Mouse (Mus musculus) heart, embryonic 15.5 days (tissue): ENCODE data around the gene Olig3. TPM values are rescaled to one million over a fixed set of nuclear protein-coding genes. Genes with fewer than 3 reads are reported as not detected.
A peak's percentile ranks its signal among the peaks of the same experiment; 100 is the strongest.

Experiments
- ATAC-seq: fragments of 200-750 bp; cut with Nextera tagmentation; replicated peaks from 2 replicates; pipeline ENCODE4 v1.8.0; 2017; ENCODE audit warnings: low read depth, moderate TSS enrichment; ENCODE audit not compliant: insufficient number of reproducible peaks, insufficient read depth, low FRiP score
- H3K27ac ChIP-seq: fragments of 300-500 bp; sonication (generic); 2 replicates; pipeline ENCODE4 v1.5.1; 2015; ENCODE audit warnings: mild to moderate bottlenecking, inconsistent platforms
- H3K27me3 ChIP-seq: fragments of 300-500 bp; sonication (generic); 2 replicates; pipeline ENCODE4 v1.6.1; 2015; ENCODE audit warnings: inconsistent platforms
- H3K36me3 ChIP-seq: fragments of 300-500 bp; sonication (generic); 2 replicates; pipeline ENCODE4 v1.6.1; 2015; ENCODE audit warnings: mild to moderate bottlenecking, inconsistent platforms
- H3K4me1 ChIP-seq: fragments of 300-500 bp; sonication (generic); replicated peaks from 2 replicates; pipeline ENCODE4 v1.6.1; 2015; ENCODE audit warnings: inconsistent platforms
- H3K4me2 ChIP-seq: fragments of 300-500 bp; sonication (generic); 2 replicates; pipeline ENCODE4 v1.6.1; 2015; ENCODE audit warnings: inconsistent platforms, mild to moderate bottlenecking, moderate library complexity
- H3K4me3 ChIP-seq: fragments of 300-500 bp; sonication (generic); 2 replicates; pipeline ENCODE4 v1.5.1; 2015; ENCODE audit warnings: mild to moderate bottlenecking, inconsistent platforms
- H3K9ac ChIP-seq: fragments of 300-500 bp; sonication (generic); 2 replicates; pipeline ENCODE4 v1.6.1; 2015; ENCODE audit warnings: mild to moderate bottlenecking, inconsistent platforms
- H3K9me3 ChIP-seq: fragments of 300-500 bp; sonication (generic); replicated peaks from 2 replicates; pipeline ENCODE4 v1.6.1; 2016; ENCODE audit warnings: inconsistent platforms
- WGBS: fragments of 180-500 bp; shearing (Covaris S2); methylation state at CpG from one replicate; pipeline ENCODE4 v1.1.7; 2015; ENCODE audit warnings: mixed read lengths; 5-methylcytosine and 5-hydroxymethylcytosine counted together
- polyA plus RNA-seq: library from polyadenylated mRNA; unstranded; fragments of >200 nt; fragmentation: Nextera tagmentation; extraction: Ambion mirVana; gene quantifications from 2 replicates; pipeline ENCODE4 v1.2.1, GENCODE M21; 2015

Gene Olig3
- polyA plus RNA-seq = not detected in 2 replicates

DNA sequence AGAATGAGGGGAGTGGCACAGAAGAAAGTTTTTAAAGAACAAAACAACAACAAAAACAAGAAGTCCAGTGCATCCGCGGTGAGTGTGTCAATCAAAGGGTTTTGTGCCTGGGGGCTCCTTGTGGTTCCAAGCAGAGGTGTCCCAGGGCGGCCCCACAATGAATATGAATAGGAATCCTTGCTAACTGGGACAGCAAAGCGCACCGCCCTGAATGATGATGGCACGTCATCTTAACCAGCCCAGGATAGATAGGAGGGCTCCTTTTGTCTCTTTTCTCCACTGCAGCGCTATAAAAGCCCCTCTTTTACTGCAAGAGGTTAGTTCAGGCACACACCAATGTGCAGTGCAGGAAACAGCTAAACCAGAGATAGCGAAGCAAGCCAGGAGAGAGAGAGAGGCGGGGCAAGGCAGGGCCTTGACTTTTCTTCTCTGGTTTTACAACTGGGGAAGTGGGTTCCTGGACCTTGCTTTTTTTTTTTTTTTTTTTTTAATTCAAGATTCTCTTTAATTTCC is at the start of gene Olig3:
Gene Olig3 (plus strand): TSS at position 463 of the 513 bp plus-strand sequence.
- Histone ChIP-seq H3K36me3 (no peaks in the 10 kb centered on the region), H3K27me3 (peaks cover 98% of the 10 kb centered on the region), H3K4me2 (peak within 1 kb of the TSS; percentile 40), H3K4me1 (peaks cover 16% of the 10 kb centered on the region), H3K4me3 (peak within 1 kb of the TSS; percentile 23), H3K9ac (no peak within 1 kb of the TSS), H3K9me3 (no peaks in the 10 kb centered on the region), H3K27ac (no peak within 1 kb of the TSS)
- WGBS = 1% methylated on average over 9 of the region's 9 CpGs
- ATAC-seq = no peak

DNA sequence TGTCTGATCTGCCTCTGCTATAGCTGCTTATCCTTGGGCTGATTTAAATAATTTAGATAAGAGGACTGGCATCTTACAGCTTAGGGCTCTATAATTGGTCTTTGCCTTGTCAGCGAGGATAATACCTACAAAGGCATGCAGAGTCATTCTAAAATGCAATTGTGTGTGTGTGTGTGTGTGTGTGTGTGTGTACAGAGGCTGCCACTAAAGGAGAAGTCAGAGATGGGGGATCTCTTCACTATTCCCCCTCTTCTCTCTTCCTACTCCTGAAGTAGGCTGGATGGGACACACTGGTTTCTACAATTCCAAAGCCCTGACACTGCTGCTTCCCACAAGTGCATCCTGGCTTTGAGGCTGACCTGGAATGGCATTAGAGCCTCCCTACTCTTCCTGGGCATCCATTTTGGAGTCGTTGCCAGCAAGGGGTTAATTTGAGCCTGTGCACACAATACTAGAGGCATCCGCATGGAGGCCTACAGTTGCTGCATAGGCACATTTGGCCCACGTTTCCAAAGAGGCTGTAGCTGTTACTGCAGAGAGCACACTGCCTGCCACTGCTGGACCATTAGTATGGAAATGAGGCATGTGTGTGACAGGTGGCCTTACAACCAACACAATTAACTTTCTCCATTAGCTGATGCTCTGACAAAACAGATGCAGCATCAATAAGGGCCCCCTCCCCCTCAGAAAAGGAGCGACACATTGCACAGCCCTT is 46.5 kb upstream of the Olig3 start:
- no peaks in the 10 kb centered on the region; the same call in 1 of the 2 replicates for H3K27me3 ChIP-seq
- H3K36me3 ChIP-seq = no peaks in the 10 kb centered on the region
- WGBS = 38% methylated on average over 5 of the region's 5 CpGs
- no peak overlapping the region for H3K9ac ChIP-seq
- ATAC-seq = no peak
- H3K4me3 ChIP-seq = no peak overlapping the region
- no peak overlapping the region for H3K4me2 ChIP-seq
- no peak overlapping the region for H3K27ac ChIP-seq
- no peaks in the 10 kb centered on the region for H3K9me3 ChIP-seq
- H3K4me1 ChIP-seq = no peaks in the 10 kb centered on the region

DNA sequence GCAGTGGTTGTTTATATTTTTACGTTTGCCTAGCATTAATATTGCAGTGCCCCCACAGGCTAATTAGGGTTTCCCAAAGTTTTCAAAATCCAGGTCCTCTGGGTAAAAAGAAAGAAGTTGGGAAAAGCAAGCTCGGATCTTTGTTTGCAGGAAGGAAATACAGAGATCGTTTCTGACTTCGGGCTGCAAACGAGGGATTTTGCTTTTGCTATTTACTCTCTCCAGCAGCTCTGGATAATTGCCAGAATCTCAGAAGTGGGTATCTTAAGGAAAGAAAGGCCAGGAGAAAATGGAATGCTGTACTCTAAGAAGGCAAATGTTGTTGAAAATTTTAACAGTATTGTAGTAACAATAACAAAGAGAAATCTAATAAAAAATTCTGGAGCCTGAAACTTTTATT is 45.9 kb upstream of the Olig3 start:
- 39% methylated on average over 5 of the region's 5 CpGs for WGBS
- Histone ChIP-seq H3K4me3 (no peak overlapping the region), H3K4me1 (no peaks in the 10 kb centered on the region), H3K36me3 (no peaks in the 10 kb centered on the region), H3K9ac (no peak overlapping the region), H3K9me3 (no peaks in the 10 kb centered on the region), H3K27me3 (no peaks in the 10 kb centered on the region; the same call in 1 of the 2 replicates), H3K4me2 (no peak overlapping the region), H3K27ac (no peak overlapping the region)
- no peak for ATAC-seq

DNA sequence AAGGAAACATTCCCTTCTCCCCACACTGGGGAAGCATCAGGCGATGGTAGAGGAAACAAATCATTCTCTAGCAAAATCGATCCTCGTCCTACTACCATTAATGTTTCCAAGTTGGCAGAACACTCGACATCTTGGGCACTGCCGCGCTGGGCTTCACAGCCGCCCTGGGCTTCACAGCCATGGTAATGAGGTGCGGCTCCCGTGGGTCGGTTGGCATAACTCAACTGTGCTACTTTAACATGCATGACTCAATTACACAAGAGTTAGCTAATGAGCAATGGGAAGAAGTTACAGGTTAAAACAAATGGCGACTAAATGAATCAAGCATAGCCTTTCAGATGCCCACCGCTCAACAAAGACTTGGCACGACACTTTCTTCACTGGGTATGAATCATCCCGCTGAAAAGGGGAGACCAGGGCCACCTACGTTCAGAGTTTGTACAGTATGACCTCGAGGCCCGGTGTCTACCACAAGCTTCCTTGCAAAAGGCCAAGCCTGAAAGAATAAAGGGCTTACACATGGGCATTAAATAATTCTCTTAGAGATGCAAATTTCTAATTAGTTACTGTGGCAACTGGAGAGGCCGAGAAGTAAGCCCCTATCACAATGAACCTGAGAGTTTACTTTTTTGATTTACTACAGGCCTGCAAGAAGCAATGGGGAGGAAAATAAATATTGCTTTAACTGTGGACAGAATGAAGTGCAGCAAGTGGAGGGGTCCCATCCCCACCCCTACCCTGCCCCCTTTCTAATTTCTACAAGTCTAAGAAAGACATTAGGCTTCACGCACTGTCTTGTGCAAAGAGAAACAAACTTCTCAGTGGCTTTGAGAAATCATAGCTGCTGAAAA is 38.1 kb upstream of the Olig3 start:
- Histone ChIP-seq H3K4me2 (no peak overlapping the region), H3K27me3 (no peaks in the 10 kb centered on the region), H3K9me3 (no peaks in the 10 kb centered on the region), H3K36me3 (no peaks in the 10 kb centered on the region), H3K27ac (no peak overlapping the region), H3K4me1 (no peaks in the 10 kb centered on the region), H3K9ac (no peak overlapping the region), H3K4me3 (no peak overlapping the region)
- 82% methylated on average over 19 of the region's 19 CpGs for WGBS
- ATAC-seq = no peak

DNA sequence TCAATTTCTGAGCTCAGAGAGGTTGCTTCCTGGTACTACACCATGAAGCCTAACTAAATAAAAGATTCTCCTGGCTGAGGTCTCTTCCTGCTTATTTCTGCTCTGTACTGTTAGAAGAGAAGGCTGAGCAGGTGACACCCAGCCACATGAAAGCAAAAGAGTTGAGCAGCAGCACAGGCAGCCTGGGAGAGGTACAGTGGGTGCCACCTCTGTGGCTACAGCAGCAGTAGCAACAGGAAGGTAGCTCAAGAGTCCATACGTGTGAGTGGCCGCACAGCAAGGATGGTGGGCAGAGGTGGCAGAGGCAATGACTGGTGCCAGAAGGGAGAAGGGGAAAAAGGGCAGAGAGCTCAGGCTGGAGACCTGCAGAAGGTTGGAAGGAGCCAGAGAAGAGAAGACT is 34.6 kb upstream of the Olig3 start:
- Histone ChIP-seq H3K9ac (no peak overlapping the region), H3K4me1 (no peaks in the 10 kb centered on the region), H3K27ac (no peak overlapping the region), H3K4me3 (no peak overlapping the region), H3K9me3 (no peaks in the 10 kb centered on the region), H3K27me3 (no peaks in the 10 kb centered on the region), H3K4me2 (no peak overlapping the region), H3K36me3 (no peaks in the 10 kb centered on the region)
- no peak for ATAC-seq
- WGBS = 67% methylated on average over 2 of the region's 2 CpGs

DNA sequence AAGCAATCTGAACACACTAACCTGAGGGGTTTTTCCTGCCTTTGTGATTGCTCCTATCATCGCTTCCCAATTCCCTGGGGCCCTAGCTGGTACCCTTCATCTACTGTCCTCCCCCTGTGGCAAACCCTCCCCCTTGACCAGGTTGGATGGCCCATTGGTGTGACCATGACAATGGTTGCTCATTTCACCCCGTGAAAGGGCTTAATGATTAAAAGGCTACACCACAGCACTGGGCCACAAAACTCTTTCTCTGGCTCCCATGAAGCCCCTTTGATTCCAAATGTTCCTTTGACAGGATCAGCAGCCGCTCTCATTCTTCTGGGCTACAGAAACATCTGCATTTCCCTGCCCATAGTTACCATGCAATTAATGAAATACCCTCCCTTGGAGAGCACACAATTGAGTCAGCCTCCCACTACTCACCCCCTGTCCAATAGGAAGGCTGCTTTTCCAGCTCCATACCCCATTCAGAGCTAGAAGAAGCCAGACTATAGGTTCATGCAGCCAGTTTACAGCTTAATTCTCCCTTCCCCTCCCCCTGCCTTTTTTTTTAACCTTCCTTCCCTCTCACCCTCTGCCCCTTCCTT is 27.0 kb upstream of the Olig3 start:
- Histone ChIP-seq H3K27me3 (no peaks in the 10 kb centered on the region), H3K36me3 (no peaks in the 10 kb centered on the region), H3K4me3 (no peak overlapping the region), H3K4me1 (no peaks in the 10 kb centered on the region), H3K9ac (no peak overlapping the region), H3K4me2 (no peak overlapping the region), H3K9me3 (no peaks in the 10 kb centered on the region), H3K27ac (no peak overlapping the region)
- no peak for ATAC-seq
- 60% methylated on average over 3 of the region's 3 CpGs for WGBS

DNA sequence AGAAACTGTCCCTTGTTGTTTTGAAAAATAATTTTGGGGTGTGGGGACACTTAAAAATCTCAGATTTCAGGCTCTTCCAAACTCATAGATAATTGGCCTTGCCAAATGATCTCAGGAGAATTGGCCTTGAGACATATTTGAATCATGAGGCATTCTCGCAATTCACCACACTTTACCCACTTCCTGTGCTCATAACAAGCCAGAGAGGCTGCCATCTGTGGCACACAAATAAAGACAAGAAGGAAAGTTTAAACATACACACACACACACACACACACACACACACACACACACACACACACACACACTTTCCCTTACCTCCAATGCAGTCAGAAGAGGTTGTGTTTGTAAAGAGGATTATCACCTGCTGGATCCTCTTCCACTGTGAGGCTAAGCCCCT is 22.9 kb upstream of the Olig3 start:
- Histone ChIP-seq H3K27ac (no peak overlapping the region), H3K4me1 (no peaks in the 10 kb centered on the region), H3K36me3 (no peaks in the 10 kb centered on the region), H3K9me3 (no peaks in the 10 kb centered on the region), H3K27me3 (0 out of 2 replicates have a peak, but pooled peaks cover 3% of the 10 kb centered on the region), H3K9ac (no peak overlapping the region), H3K4me3 (no peak overlapping the region), H3K4me2 (no peak overlapping the region)
- WGBS = 69% methylated on average over 1 of the region's 1 CpGs
- ATAC-seq = no peak

DNA sequence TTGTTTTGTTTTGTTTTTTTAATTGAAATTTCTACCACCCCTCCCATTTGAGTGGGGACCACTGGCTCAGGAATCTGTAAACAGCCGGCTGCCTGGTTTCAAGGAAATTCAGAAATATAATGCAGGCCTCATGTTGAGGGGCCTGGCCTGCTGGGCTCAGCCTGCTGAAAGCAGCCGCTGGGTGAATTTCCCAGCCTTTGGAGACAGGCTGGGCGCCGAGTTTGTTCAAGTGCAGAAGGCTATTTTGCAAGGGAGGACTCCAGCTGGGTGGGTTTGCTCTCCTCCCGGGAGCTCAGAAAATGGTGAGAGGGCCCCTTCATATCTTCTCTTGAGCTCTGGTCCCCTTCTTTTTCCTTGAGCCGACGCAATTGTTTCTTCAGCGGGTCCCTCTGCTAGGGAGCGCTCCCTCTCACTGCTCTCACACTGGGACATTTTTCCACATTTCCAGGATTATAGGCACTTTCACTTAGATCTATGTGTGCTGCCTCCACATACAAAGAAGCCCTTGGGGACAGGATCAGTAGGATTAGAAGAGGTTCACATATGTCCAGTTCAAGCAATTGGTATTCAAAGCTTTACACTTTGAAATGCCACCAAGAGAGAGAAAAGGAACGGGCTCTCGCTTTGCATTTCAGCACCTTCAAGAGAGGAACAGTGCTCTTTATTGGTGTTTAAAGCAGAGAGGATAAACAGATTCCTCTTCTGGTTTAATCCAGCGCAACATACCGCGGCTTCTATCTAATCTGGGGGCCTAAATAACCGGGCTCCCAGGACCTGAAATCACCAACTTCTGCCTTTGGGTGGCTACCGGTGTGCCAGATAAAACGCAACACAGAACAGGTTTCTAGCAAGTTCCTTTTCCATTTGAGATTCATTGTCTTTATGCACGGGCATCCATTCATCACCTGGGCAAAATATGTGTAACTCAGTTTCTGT is 17.4 kb upstream of the Olig3 start:
- Histone ChIP-seq H3K4me3 (no peak overlapping the region), H3K27me3 (peaks cover 16% of the 10 kb centered on the region), H3K4me1 (no peaks in the 10 kb centered on the region), H3K27ac (no peak overlapping the region), H3K9me3 (no peaks in the 10 kb centered on the region), H3K36me3 (no peaks in the 10 kb centered on the region), H3K4me2 (no peak overlapping the region), H3K9ac (no peak overlapping the region)
- WGBS = 11% methylated on average over 18 of the region's 18 CpGs
- ATAC-seq = no peak

DNA sequence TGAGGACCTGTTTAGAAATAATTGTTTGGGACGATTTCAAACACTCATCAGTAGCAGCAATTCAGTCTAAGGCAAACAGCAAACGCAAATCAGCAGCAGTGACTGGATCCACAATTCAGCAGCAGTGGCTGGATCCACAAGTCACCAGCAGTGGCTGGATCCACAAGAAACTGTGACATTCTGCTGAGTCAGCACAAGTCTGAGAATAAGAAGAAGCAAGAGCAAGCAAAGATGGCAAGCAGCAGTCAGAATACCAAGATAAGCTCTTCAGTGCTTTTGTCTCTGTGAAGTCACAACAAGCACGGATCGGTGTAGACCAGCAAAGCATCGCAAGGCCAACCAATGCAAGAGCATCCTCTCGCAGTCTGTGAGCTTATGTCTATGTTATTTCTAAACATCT is 12.3 kb upstream of the Olig3 start:
- Histone ChIP-seq H3K27me3 (peaks cover 26% of the 10 kb centered on the region), H3K4me3 (no peak overlapping the region), H3K4me2 (no peak overlapping the region), H3K9me3 (no peaks in the 10 kb centered on the region), H3K36me3 (no peaks in the 10 kb centered on the region), H3K27ac (no peak overlapping the region), H3K4me1 (no peaks in the 10 kb centered on the region), H3K9ac (no peak overlapping the region)
- no peak for ATAC-seq
- WGBS = 79% methylated on average over 6 of the region's 6 CpGs

DNA sequence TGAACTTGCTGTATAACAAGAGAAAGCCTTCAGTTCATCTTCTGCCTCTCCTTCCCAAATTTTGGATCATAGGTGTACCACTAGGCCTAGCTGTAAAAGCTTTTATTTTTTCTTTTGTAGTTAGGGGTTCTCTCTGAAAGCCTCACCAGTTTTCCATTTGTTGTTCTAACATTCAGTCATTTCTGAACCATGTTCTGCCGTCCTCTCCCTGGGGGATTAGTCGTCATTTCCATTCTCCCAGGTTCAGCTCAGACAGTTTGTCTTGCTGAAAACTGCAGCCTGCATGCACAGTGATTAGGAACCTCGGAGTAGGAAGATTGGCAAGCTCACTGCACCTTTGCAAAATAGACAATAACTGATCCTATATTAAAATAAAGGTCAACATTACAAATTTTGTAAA is 7.0 kb upstream of the Olig3 start:
- Histone ChIP-seq H3K9me3 (no peaks in the 10 kb centered on the region), H3K9ac (no peak overlapping the region), H3K4me3 (no peak overlapping the region), H3K4me1 (peaks cover 7% of the 10 kb centered on the region), H3K27ac (no peak overlapping the region), H3K27me3 (peaks cover 56% of the 10 kb centered on the region), H3K36me3 (no peaks in the 10 kb centered on the region), H3K4me2 (no peak overlapping the region)
- 50% methylated on average over 3 of the region's 3 CpGs for WGBS
- ATAC-seq = no peak
